Mouse (Mus musculus): Measurements from ENCODE around the gene Defb48. TPM values are rescaled to one million over a fixed set of nuclear protein-coding genes. Genes with fewer than 3 reads are reported as not detected.
A peak's percentile ranks its signal among the peaks of the same experiment; 100 is the strongest.

Gene Defb48
- polyA plus RNA-seq, 1 experiment from 2014 or later, result not detected

- Histone ChIP-seq H3K9ac (peak overlapping the region; percentile 12; the same call in 1 of the 2 replicates), H3K4me3 (replicated peaks) (peak overlapping the region; percentile 41), H3K9me3 (replicated peaks) (no peaks in the 10 kb centered on the region), H3K27ac (peak overlapping the region; percentile 78), H3K4me2 (peak overlapping the region; percentile 60), H3K4me1 (peaks cover 10% of the 10 kb centered on the region), H3K36me3 (peaks cover 6% of the 10 kb centered on the region), H3K27me3 (no peaks in the 10 kb centered on the region)
- peak; percentile 81 for ATAC-seq (replicated peaks; ENCODE audit: low FRiP score)
- 10% methylated on average over 15 of the region's 15 CpGs for WGBS
These were observed 18.3 kb downstream of the Defb48 start for GRCm38 (mm10) chr14:62965811-62966520.

DNA sequence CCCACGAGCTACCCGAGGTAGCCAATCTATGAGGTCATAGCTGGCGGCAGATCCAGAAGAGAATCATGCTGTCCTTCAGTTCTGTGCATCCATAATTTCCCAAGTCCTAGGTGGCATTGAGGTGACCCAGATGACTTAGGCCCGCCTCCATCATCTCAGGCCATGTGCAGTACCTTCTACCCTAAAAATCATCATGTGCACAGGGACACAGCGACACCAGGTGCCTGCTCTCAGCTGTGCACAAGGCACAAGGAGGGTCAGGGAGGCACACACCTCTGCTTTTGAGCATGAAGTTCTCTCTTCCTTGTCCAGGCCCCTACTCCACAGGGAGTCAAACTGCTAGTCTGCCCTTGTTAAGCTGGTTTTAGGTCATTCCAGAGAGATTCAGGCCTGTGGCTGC is 19.0 kb downstream of the Defb48 start:
- 82% methylated on average over 5 of the region's 5 CpGs for WGBS
- ATAC-seq (replicated peaks; ENCODE audit: low FRiP score), result 0 out of 2 replicates have a peak, but pooled peaks have one; percentile 26
- peaks cover 10% of the 10 kb centered on the region for H3K4me1 ChIP-seq
- peaks cover 6% of the 10 kb centered on the region for H3K36me3 ChIP-seq
- no peak overlapping the region for H3K4me3 ChIP-seq (replicated peaks)
- H3K4me2 ChIP-seq, result no peak overlapping the region; the same call in 1 of the 2 replicates
- H3K9me3 ChIP-seq (replicated peaks), result no peaks in the 10 kb centered on the region
- no peak overlapping the region for H3K9ac ChIP-seq
- no peaks in the 10 kb centered on the region for H3K27me3 ChIP-seq
- peak overlapping the region; percentile 78; the same call in 1 of the 2 replicates for H3K27ac ChIP-seq

- H3K4me3 ChIP-seq (replicated peaks), result no peak overlapping the region
- ATAC-seq (replicated peaks; ENCODE audit: low FRiP score), result no peak
- H3K36me3 ChIP-seq, result peaks cover 16% of the 10 kb centered on the region
- H3K27ac ChIP-seq, result no peak overlapping the region
- 76% methylated on average over 4 of the region's 4 CpGs for WGBS
- no peak overlapping the region for H3K9ac ChIP-seq
- H3K4me2 ChIP-seq, result no peak overlapping the region
- H3K9me3 ChIP-seq (replicated peaks), result no peaks in the 10 kb centered on the region
- peaks cover 10% of the 10 kb centered on the region for H3K4me1 ChIP-seq
- no peaks in the 10 kb centered on the region for H3K27me3 ChIP-seq
These were observed 20.7 kb downstream of the Defb48 start for GRCm38 (mm10) chr14:62963632-62964031.

- Histone ChIP-seq H3K36me3 (peaks cover 61% of the 10 kb centered on the region), H3K4me2 (no peak overlapping the region), H3K9ac (no peak overlapping the region), H3K4me3 (replicated peaks) (no peak overlapping the region), H3K27ac (no peak overlapping the region), H3K9me3 (replicated peaks) (no peaks in the 10 kb centered on the region), H3K27me3 (no peaks in the 10 kb centered on the region), H3K4me1 (no peaks in the 10 kb centered on the region)
- 90% methylated on average over 9 of the region's 9 CpGs for WGBS
- ATAC-seq (replicated peaks; ENCODE audit: low FRiP score), result no peak
These were observed 28.2 kb downstream of the Defb48 start for GRCm38 (mm10) chr14:62956091-62956490.

DNA sequence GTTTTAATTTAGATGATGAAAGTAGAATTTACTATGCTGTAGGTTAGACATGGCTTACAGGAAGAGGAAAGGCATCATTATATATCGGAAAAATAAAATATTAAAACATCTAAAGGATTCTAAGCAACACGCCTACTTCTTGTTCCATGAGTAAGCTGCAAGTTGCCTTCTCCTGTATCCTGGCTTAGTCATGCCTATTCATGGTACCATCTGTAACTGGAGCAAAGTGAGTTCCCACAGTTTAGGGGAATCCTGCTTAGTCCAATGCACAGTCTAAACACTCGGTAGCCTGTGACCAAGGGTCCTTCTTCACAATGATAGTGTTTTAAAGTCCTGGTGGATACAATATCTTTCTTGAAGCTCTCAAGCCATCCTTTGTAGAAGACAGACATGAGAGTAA is 37.5 kb downstream of the Defb48 start:
- H3K27ac ChIP-seq, result no peak overlapping the region
- no peak overlapping the region for H3K4me3 ChIP-seq (replicated peaks)
- 90% methylated on average over 3 of the region's 3 CpGs for WGBS
- H3K4me2 ChIP-seq, result no peak overlapping the region
- no peak for ATAC-seq (replicated peaks; ENCODE audit: low FRiP score)
- no peak overlapping the region for H3K9ac ChIP-seq
- no peaks in the 10 kb centered on the region for H3K27me3 ChIP-seq
- no peaks in the 10 kb centered on the region for H3K4me1 ChIP-seq
- H3K9me3 ChIP-seq (replicated peaks), result no peaks in the 10 kb centered on the region
- H3K36me3 ChIP-seq, result peaks cover 41% of the 10 kb centered on the region

DNA sequence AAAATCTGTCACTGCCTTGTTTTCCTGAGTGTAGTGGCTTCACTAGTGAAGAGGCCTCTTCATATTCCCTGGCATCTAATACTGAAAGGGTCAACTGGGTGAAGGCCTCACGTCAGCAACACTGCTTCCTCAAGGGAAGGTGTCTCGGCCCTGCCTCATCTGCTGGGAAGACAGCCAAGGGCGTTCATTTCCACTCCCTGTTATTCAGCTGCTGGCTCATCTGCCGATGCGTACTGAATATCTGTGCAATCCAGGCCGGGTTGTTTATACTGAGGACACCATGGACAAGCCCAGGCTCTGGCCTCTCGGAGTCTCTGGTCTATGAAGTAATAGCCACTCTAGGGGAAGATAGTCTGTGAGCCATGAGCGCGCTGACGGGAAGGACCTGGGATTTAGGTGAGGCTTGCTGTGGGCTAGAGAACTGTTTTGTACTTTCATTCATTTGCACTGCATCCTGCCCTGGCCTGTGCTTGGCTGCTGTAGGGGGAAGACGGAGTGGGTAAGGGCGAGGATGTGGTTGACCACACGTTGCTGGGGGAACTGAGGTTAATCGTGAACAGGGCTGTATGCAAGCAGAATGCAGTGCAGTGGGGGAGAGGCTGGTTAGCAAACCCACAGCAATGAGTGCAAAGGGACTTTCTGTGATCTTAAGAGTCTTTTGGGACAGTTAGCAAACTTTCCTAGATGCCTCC is 43.8 kb downstream of the Defb48 start:
- ATAC-seq (replicated peaks; ENCODE audit: low FRiP score), result no peak
- H3K27ac ChIP-seq, result no peak overlapping the region

DNA sequence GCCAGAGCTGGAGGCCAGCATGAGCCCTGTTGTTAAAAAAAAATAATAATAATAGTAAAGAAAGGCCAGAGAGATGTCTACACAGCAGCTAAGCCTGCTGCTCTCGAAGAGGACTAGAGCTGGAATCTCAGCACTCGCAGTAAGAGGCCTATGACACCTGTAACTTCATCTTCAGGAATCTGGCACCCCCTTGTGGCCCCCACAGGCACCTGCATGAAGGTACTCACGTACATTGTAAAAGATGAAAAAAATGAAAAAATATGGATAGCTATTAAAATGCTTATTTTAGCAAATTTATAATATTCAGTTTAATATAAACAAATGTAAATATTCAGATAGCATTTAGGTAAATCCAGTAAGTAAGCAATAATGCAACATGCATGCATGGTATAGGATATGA is 44.9 kb downstream of the Defb48 start:
- H3K4me3 ChIP-seq (replicated peaks), result no peak overlapping the region
- no peak overlapping the region for H3K27ac ChIP-seq
- no peak for ATAC-seq (replicated peaks; ENCODE audit: low FRiP score)
- no peak overlapping the region for H3K4me2 ChIP-seq
- no peaks in the 10 kb centered on the region; the same call in 1 of the 2 replicates for H3K9me3 ChIP-seq (replicated peaks)
- peaks cover 32% of the 10 kb centered on the region for H3K36me3 ChIP-seq
- no peaks in the 10 kb centered on the region for H3K27me3 ChIP-seq
- H3K9ac ChIP-seq, result no peak overlapping the region
- 98% methylated on average over 3 of the region's 3 CpGs for WGBS
- peaks cover 3% of the 10 kb centered on the region; the same call in 1 of the 2 replicates for H3K4me1 ChIP-seq

More for the DNA sequence above, 43.8 kb downstream of the Defb48 start:
- Histone ChIP-seq H3K4me2 (no peak overlapping the region), H3K4me1 (peaks cover 3% of the 10 kb centered on the region; the same call in 1 of the 2 replicates), H3K9ac (no peak overlapping the region), H3K27me3 (no peaks in the 10 kb centered on the region), H3K4me3 (replicated peaks) (no peak overlapping the region), H3K36me3 (peaks cover 37% of the 10 kb centered on the region), H3K9me3 (replicated peaks) (no peaks in the 10 kb centered on the region; the same call in 1 of the 2 replicates)
- WGBS, result 83% methylated on average over 14 of the region's 14 CpGs

GRCm38 (mm10) chr14:62937675-62938074 is 46.6 kb downstream of the Defb48 start:
- ATAC-seq (replicated peaks; ENCODE audit: low FRiP score), result no peak
- Histone ChIP-seq H3K27ac (no peak overlapping the region), H3K36me3 (peaks cover 23% of the 10 kb centered on the region), H3K27me3 (no peaks in the 10 kb centered on the region), H3K4me3 (replicated peaks) (no peak overlapping the region), H3K9me3 (replicated peaks) (no peaks in the 10 kb centered on the region; the same call in 1 of the 2 replicates), H3K4me1 (peaks cover 3% of the 10 kb centered on the region; the same call in 1 of the 2 replicates), H3K4me2 (no peak overlapping the region), H3K9ac (no peak overlapping the region)
- 80% methylated on average over 5 of the region's 5 CpGs for WGBS

DNA sequence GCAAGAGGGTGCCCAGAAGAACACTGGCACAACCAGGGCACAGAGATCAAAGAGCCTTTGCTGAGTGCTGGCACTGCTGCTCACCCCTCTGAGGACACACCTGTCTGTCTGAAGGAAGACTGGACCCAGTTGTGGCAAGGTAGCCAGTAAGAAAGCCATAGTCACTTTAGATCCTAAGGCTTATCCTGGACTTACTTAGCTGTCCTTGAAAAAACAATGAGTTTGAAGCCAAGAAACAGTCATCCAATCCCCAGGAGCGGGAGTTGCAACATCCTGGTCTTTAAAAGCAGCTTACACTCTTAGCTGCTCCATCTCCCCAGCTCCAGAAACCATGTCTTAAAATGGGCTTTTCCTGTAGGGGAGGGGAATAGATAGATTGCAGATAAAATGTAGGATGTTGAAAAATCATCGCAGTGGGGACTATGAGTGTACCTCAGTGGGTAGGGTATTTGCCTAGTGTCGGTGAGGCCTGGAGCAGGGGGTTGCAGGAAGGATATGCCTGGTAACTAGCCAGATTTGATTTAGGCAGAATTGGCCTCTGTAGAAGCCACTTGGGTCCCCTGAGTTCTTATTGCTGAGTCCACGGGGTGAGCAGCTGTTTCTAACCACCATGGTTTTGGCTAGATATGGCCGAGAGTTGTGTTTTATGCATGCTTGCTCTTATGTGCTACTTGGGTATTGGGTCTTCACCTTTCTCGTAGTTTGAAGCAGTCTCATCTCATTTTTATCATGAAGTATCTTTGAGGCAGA is 47.5 kb downstream of the Defb48 start:
- 87% methylated on average over 6 of the region's 6 CpGs for whole genome bisulfite sequencing
- no peak overlapping the region for H3K9ac ChIP-seq
- H3K4me2 ChIP-seq, result no peak overlapping the region
- H3K4me1 ChIP-seq, result peaks cover 3% of the 10 kb centered on the region; the same call in 1 of the 2 replicates
- H3K4me3 ChIP-seq (replicated peaks), result no peak overlapping the region
- H3K36me3 ChIP-seq, result peaks cover 21% of the 10 kb centered on the region
- H3K27ac ChIP-seq, result no peak overlapping the region
- no peaks in the 10 kb centered on the region for H3K27me3 ChIP-seq
- no peaks in the 10 kb centered on the region; the same call in 1 of the 2 replicates for H3K9me3 ChIP-seq (replicated peaks)
- ATAC-seq (replicated peaks; ENCODE audit: low FRiP score), result no peak

DNA sequence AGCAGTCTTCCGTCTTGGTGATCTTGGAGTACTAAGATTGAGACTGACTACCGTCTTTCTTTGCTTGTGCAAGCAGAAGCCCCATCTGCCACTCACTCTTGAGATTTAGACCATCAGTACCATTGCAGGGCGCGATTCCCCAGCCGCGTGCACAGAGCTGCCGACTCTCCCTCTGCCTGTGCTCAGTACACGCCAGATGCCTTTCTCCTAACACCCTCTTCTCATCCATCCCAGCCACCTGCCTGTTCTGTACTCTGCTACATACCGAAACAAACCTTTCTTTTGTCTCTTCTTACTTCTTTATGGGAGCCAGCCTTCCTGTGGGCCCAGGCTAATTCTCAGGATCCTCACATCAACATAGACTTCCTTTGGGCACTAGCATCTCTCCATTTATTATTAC is 48.9 kb downstream of the Defb48 start:
- WGBS, result 85% methylated on average over 9 of the region's 9 CpGs
- Histone ChIP-seq H3K4me3 (replicated peaks) (no peak overlapping the region), H3K27ac (no peak overlapping the region), H3K36me3 (peaks cover 30% of the 10 kb centered on the region), H3K9ac (no peak overlapping the region), H3K9me3 (replicated peaks) (no peaks in the 10 kb centered on the region; the same call in 1 of the 2 replicates), H3K4me2 (no peak overlapping the region), H3K27me3 (no peaks in the 10 kb centered on the region), H3K4me1 (no peaks in the 10 kb centered on the region)
- no peak for ATAC-seq (replicated peaks; ENCODE audit: low FRiP score)

- Histone ChIP-seq H3K36me3 (peaks cover 19% of the 10 kb centered on the region), H3K9me3 (replicated peaks) (no peaks in the 10 kb centered on the region), H3K27ac (no peak overlapping the region), H3K4me2 (no peak overlapping the region), H3K4me3 (replicated peaks) (no peak overlapping the region), H3K4me1 (no peaks in the 10 kb centered on the region), H3K9ac (no peak overlapping the region), H3K27me3 (no peaks in the 10 kb centered on the region)
- 76% methylated on average over 5 of the region's 5 CpGs for WGBS
- no peak for ATAC-seq (replicated peaks; ENCODE audit: low FRiP score)
These were observed 56.2 kb downstream of the Defb48 start for GRCm38 (mm10) chr14:62928101-62928541.

Data from kidney, embryonic 15.5 days (tissue).